Mouse (Mus musculus) hindbrain, postnatal 0 days (tissue): ENCODE data around the gene Tnpo1. TPM values are rescaled to one million over a fixed set of nuclear protein-coding genes. Genes with fewer than 3 reads are reported as not detected.

Source experiments
- ATAC-seq: fragments of 200-750 bp; cut with Nextera tagmentation; 2 replicates; pipeline ENCODE4 v1.8.0; 2017; ENCODE audit warnings: mild to moderate bottlenecking, moderate TSS enrichment, moderate library complexity
- DNase-seq: peaks from one replicate; pipeline ENCODE4 v3.0.0-alpha.2; 2015; ENCODE audit warnings: low spot score
- H3K27ac ChIP-seq: fragments of 300-500 bp; sonication (generic); 2 replicates; pipeline ENCODE4 v1.5.1; 2014; ENCODE audit warnings: mild to moderate bottlenecking
- H3K27me3 ChIP-seq: fragments of 300-500 bp; sonication (generic); 2 replicates; pipeline ENCODE4 v1.6.1; 2014; ENCODE audit warnings: low read length, mixed read lengths; ENCODE audit not compliant: insufficient read depth
- H3K36me3 ChIP-seq: fragments of 300-500 bp; sonication (generic); 2 replicates; pipeline ENCODE4 v1.6.1; 2014; ENCODE audit warnings: low read length, mixed read lengths; ENCODE audit not compliant: insufficient read depth
- H3K4me1 ChIP-seq: fragments of 300-500 bp; sonication (generic); 2 replicates; pipeline ENCODE4 v1.6.1; 2014; ENCODE audit warnings: antibody characterized with exemption, low read length, mixed read lengths; ENCODE audit not compliant: insufficient read depth
- H3K4me2 ChIP-seq: fragments of 300-500 bp; sonication (generic); 2 replicates; pipeline ENCODE4 v1.6.1; 2014; ENCODE audit warnings: low read depth, mild to moderate bottlenecking, low read length, moderate library complexity, mixed read lengths
- H3K4me3 ChIP-seq: fragments of 300-500 bp; sonication (generic); 2 replicates; pipeline ENCODE4 v1.5.1; 2014; ENCODE audit warnings: low read length
- H3K9ac ChIP-seq: fragments of 300-500 bp; sonication (generic); replicated peaks from 2 replicates; pipeline ENCODE4 v1.6.1; 2014; ENCODE audit warnings: mild to moderate bottlenecking, low read length, moderate library complexity, mixed read lengths
- H3K9me3 ChIP-seq: fragments of 300-500 bp; sonication (generic); 2 replicates; pipeline ENCODE4 v1.6.1; 2016; ENCODE audit warnings: low read length, mixed read lengths
- CTCF ChIP-seq: IDR thresholded peaks from 2 replicates; pipeline ENCODE4 v1.5.1; 2016; ENCODE audit warnings: antibody characterized with exemption, control low read depth, low read depth
- WGBS: fragments of 180-500 bp; shearing (Covaris S2); extraction: QIAGEN DNeasy Blood & Tissue Kit; methylation state at CpG from one replicate; pipeline ENCODE4 v1.1.7; 2014; 5-methylcytosine and 5-hydroxymethylcytosine counted together
- polyA plus RNA-seq: library from polyadenylated mRNA; unstranded; fragments of >200 nt; fragmentation: Nextera tagmentation; extraction: Ambion mirVana; gene quantifications from 2 replicates; pipeline ENCODE4 v1.2.1, GENCODE M21; 2015
- total RNA-seq: library from RNA; depleted of rRNA; stranded (reverse); fragments of >200 nt; gene quantifications from 2 replicates; pipeline ENCODE4 v1.2.3, GENCODE M21; 2014

The Tnpo1 gene
- total and polyA plus RNA-seq, 2 experiments from 2014 or later = 21.6 to 79.2 TPM

- peak; percentile 74 for DNase-seq
- no peaks in the 10 kb centered on the region for H3K9me3 ChIP-seq
- H3K4me1 ChIP-seq = no peaks in the 10 kb centered on the region
- WGBS = 46% methylated on average over 2 of the region's 2 CpGs
- H3K36me3 ChIP-seq = peaks cover 54% of the 10 kb centered on the region
- peak; percentile 78 for ATAC-seq
- TF ChIP-seq CTCF = peak; percentile 84
- H3K4me2 ChIP-seq = no peak overlapping the region
- H3K27ac ChIP-seq = no peak overlapping the region
- no peak overlapping the region for H3K4me3 ChIP-seq
- H3K9ac ChIP-seq = no peak overlapping the region
- H3K27me3 ChIP-seq = no peaks in the 10 kb centered on the region
Measured at GRCm38 (mm10) chr13:98867810-98868209, 58.4 kb downstream of the Tnpo1 start.

- TF ChIP-seq CTCF = no peak
- H3K27me3 ChIP-seq = no peaks in the 10 kb centered on the region
- no peak for ATAC-seq
- no peak overlapping the region for H3K27ac ChIP-seq
- DNase-seq = no peak
- no peak overlapping the region for H3K4me3 ChIP-seq
- WGBS = 94% methylated on average over 8 of the region's 8 CpGs
- no peaks in the 10 kb centered on the region for H3K4me1 ChIP-seq
- no peak overlapping the region for H3K9ac ChIP-seq
- H3K36me3 ChIP-seq = peaks cover 52% of the 10 kb centered on the region
- no peak overlapping the region for H3K4me2 ChIP-seq
- no peaks in the 10 kb centered on the region for H3K9me3 ChIP-seq
Measured at GRCm38 (mm10) chr13:98855291-98855690, 70.9 kb downstream of the Tnpo1 start.

DNA sequence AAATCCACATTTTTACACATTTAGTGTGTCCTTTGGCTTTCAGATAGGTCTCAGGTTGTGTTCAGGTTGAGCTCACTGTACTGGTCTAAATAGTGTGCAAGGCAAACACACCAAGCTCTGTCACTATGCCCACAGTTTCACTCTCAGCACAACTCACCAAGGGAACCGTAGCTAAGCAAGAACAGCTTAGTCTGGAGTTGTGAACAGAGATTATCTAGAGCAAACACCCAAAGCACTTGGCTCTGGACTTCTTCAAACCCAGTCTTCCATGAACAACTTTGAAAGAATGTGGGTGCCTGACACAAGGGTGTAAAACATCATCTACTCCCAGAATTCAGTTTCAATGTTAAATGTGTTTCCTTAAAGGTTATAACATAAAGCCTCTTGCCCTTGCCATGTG lies 80.4 kb downstream of the Tnpo1 start:
- no peak for TF ChIP-seq CTCF
- ATAC-seq = no peak
- H3K36me3 ChIP-seq = peaks cover 24% of the 10 kb centered on the region

DNA sequence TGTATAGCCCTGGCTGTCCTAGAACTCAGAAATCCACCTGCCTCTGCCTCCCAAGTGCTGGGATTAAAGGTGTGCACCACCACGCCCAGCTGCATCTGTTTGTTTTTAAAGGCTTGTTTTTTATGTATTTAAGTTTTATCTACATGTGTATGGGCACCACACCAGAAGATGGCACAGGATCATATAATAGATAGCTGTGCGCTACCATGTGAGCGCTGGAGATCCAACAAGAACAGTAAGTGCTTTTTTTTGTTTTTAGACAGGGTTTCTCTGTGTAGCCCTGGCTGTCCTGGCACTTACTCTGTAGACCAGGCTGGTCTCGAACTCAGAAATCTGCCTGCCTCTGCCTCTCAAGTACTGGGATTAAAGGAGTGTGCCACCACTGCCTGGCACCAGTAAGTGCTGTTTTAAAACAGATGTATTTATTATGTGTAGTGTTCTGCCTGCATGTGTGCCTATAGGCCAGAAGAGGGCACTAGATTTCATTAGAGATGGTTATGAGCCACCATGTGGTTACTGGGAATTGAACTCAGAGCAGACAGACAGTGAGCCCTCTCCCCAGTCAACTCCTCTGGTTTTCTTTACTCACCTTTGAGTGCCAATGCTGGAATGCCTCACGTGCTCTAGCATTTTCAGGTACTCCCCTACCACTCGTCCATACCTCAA lies 89.6 kb downstream of the Tnpo1 start:
- Histone ChIP-seq H3K9me3 (no peaks in the 10 kb centered on the region), H3K4me2 (no peak overlapping the region), H3K36me3 (peaks cover 9% of the 10 kb centered on the region; the same call in 1 of the 2 replicates), H3K27ac (no peak overlapping the region), H3K27me3 (no peaks in the 10 kb centered on the region), H3K4me3 (no peak overlapping the region), H3K9ac (no peak overlapping the region), H3K4me1 (no peaks in the 10 kb centered on the region)
- no peak for DNase-seq
- ATAC-seq = peak; percentile 33; the same call in 1 of the 2 replicates
- WGBS = 85% methylated on average over 6 of the region's 6 CpGs
- peak; percentile 50 for TF ChIP-seq CTCF

More for the DNA sequence above, 80.4 kb downstream of the Tnpo1 start:
- Histone ChIP-seq H3K9ac (no peak overlapping the region), H3K4me2 (no peak overlapping the region), H3K27ac (no peak overlapping the region), H3K4me3 (no peak overlapping the region), H3K27me3 (no peaks in the 10 kb centered on the region), H3K9me3 (no peaks in the 10 kb centered on the region), H3K4me1 (no peaks in the 10 kb centered on the region)
- DNase-seq = no peak
- WGBS = 82% methylated on average over 1 of the region's 1 CpGs

DNA sequence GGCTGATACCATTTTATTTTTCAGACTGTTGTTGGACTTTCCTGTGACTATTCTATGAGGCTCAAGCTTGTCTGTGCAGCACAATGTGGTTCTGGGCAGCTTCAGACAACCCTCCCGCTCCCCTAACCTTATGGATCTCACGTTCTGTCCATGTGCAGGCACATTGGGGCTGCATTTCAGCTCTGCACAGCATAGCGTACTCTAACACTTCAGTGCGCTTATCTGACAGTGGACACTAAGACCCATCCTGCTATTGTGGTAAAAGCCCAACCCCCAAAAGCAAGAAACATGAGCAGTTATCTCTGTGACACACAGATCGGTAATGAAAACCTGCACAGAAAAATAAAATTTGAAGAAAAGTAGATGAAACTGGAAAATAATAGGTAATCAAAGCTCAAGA lies 90.4 kb downstream of the Tnpo1 start:
- no peak overlapping the region for H3K9ac ChIP-seq
- WGBS = 89% methylated on average over 5 of the region's 5 CpGs
- peak; percentile 30; the same call in 1 of the 2 replicates for ATAC-seq
- no peaks in the 10 kb centered on the region for H3K4me1 ChIP-seq
- H3K9me3 ChIP-seq = no peaks in the 10 kb centered on the region
- H3K4me3 ChIP-seq = no peak overlapping the region
- no peak for TF ChIP-seq CTCF
- no peaks in the 10 kb centered on the region for H3K27me3 ChIP-seq
- H3K4me2 ChIP-seq = no peak overlapping the region
- H3K36me3 ChIP-seq = peaks cover 9% of the 10 kb centered on the region; the same call in 1 of the 2 replicates
- no peak for DNase-seq
- no peak overlapping the region for H3K27ac ChIP-seq

DNA sequence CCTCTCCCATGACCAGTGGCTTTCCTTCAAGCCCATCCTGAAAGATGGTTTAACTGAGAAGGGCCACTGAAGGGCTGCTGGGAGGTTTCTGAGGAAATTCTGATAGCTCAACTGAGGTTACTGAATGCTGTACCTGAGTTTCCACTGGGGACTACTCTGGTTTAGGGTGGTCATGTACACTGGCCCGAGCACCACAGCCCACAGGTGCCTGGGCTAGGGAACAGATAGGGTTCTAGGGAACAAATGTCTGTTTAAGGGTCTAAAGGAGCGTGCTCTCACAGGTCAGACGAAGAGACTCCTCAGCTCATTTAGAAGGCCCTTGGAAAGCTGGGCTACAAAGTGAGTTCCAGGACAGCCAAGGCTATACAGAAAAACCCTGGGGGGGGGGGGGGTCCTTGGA lies 91.5 kb downstream of the Tnpo1 start:
- Histone ChIP-seq H3K36me3 (0 out of 2 replicates have a peak, but pooled peaks cover 3% of the 10 kb centered on the region), H3K4me1 (no peaks in the 10 kb centered on the region), H3K9me3 (no peaks in the 10 kb centered on the region), H3K9ac (no peak overlapping the region), H3K27me3 (no peaks in the 10 kb centered on the region), H3K4me2 (no peak overlapping the region), H3K27ac (no peak overlapping the region), H3K4me3 (no peak overlapping the region)
- no peak for TF ChIP-seq CTCF
- no peak for DNase-seq
- 84% methylated on average over 3 of the region's 3 CpGs for WGBS
- ATAC-seq = peak; percentile 27; the same call in 1 of the 2 replicates

GRCm38 (mm10) chr13:98834199-98834598 lies 92.0 kb downstream of the Tnpo1 start:
- Histone ChIP-seq H3K4me2 (no peak overlapping the region), H3K36me3 (no peaks in the 10 kb centered on the region), H3K27me3 (no peaks in the 10 kb centered on the region), H3K9me3 (no peaks in the 10 kb centered on the region), H3K4me3 (no peak overlapping the region), H3K27ac (no peak overlapping the region), H3K4me1 (no peaks in the 10 kb centered on the region), H3K9ac (no peak overlapping the region)
- ATAC-seq (no peak), DNase-seq (no peak)
- peak; percentile 24; the same call in 1 of the 2 replicates for TF ChIP-seq CTCF
- WGBS = 48% methylated on average over 1 of the region's 1 CpGs
